Mouse (Mus musculus) spleen, adult 18-20 months (tissue): Measurements from ENCODE around the gene Tcf20.

Experiments
- DNase-seq, 2 experiments: peaks; one replicate each; pipeline ENCODE4 v3.0.0; 2022; ENCODE audit warnings: mixed read lengths in 2 of 2

Gene Tcf20

DNA sequence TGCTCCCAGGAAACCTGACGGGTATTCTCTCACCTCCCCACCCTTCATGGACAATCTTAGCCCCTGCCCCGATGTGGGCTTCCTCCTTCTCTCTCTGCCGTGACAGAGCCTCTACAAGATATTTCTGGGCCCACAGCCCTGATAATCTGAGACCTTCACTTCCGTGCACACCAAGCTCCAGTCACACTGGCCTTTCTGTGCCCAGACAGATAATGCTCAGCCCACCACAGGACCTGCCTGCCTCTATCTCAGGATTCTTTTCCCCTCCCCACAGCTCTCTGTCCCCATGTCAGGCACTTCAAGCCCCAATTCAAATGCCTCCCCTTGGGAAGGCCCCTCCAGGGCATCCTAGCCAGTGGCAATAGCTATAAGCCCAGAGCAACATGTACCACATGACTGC, 31.0 kb downstream of the Tcf20 start:
- DNase-seq, result no peak

DNA sequence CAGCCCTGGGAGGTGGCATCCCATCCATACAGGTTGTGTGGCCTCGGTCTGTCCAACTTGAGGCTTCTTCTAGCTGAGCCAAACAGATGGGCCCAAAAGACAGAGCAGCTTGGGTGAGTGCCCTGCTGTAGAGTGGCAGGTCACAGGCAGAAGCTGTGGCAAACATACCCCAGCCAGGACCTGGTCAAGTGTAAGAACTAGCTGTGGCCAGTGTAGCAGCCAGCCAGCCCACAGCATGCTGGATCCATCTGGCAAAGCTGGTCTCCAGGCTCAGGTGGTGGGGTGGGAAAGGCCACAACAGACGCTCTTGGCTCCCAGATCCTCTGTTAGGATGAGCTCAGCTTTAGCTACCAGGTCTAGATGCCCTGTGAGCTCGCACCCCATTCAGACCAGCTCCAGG, 31.4 kb downstream of the Tcf20 start:
- DNase-seq, result no peak

DNA sequence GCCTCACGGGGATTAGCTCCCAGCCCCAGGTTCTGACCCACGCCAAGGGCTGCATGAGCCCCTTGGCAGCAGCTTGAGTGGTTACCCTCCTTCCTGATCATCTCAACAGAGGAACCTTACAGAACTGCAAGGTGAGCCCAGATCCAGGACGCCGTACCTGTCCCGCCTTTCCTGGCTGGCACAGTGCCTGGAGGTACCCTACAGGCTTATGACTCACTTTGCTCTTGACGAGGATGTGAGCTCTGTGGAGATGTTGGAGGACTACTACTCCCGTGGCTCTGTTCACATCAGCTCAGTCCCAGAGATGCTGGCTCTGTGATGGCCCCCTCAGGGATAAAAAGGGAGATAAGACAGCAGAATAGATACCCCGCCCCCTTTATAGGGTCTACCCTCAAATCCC, 32.4 kb downstream of the Tcf20 start:
- no peak for DNase-seq

DNA sequence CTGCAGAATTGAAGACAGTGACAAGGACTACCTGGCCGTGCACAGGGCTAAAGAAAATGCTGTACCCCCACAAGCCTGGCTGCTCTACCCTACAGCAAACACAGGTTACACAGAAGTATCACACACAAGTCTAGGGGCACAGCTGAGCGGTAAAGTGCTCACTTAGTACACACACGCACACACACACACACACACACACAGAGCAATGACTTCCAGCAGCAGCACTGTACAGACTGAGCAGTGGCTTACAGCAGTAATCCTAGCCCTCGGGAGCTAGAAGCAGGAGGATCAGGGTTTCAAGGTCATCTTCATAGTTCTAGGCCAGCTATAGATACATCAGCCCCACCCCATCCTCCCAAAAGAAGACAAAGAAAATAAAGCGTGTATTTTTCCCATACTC, 33.6 kb downstream of the Tcf20 start:
- DNase-seq, result no peak

DNA sequence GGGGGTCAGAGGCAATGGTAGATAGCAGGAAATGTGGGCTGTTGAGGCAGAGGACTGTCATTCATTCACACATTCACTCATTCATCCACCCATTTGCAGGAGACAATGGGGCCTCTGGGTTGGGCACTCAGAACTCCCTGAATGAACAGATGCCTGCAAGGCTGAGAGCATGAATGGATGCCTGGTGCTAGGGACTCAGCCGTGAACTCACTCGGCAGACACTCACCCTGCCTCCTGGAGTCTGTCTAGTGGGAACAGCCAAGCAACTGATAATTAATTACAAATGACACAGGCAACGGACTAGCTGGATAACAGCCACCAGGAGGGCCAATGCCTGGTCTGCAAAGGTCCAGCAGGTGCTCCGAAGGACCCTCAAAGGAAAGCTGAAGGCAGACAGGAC, 34.6 kb downstream of the Tcf20 start:
- DNase-seq, result no peak

DNA sequence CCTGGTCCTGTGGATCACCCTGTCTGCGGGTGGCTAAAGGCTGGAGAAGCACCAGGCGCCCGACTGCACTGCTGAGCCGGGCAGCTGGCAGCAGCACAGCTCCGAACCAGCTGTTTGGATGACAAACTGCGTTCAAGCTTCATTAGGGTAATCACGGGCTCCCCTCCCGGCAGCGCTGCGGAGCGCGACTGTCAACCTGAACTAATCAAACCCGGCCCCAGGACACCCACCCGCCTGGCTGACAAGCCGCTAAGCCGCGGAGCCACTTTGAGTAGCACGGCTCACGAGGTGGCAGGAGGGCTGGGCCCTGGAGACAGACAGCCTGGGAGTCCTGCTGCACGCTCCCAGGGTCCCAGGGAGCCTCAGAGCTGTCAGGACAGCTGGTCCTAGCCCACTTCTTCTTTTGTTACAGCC, 35.4 kb downstream of the Tcf20 start:
- DNase-seq, result no peak

DNA sequence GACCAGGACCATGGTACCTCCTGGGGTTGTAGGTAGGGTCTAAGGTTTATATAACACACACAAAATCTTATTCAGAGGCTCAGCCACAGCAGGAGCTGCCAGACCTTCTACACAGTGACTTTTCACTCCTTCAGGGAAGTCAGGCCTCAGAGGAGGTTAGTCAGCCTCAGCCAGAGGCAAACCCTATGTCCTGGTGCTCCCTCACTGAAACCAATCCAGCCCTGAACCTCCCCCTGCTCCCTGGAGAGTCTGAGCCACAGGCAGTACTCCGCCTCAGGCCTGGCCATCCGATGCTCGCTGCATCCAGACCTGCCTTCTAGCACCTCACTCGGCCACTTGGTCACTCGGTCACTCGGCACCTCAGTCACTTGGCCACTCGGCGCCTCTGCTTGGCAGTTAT, 37.4 kb downstream of the Tcf20 start:
- no peak for DNase-seq

DNA sequence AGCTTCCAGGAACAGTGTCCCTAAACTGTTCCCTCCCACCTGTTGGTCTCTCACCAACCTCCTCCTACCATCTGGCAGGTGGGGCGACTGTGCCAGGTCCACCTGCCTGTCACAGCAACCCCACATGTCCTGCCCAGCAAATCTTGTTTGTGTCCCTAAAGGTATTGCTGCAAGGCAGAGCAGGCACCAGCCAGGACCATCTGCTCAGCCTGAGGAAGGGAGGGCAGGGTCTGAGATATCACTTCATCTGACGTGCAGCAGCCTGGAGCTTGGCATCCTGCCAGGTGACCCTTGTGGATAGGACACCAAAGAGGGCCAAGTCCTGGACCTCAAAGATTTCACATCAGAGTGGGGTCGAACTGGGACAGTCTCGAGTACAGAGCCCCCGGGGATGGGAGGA, 40.2 kb downstream of the Tcf20 start:
- DNase-seq, result no peak

DNA sequence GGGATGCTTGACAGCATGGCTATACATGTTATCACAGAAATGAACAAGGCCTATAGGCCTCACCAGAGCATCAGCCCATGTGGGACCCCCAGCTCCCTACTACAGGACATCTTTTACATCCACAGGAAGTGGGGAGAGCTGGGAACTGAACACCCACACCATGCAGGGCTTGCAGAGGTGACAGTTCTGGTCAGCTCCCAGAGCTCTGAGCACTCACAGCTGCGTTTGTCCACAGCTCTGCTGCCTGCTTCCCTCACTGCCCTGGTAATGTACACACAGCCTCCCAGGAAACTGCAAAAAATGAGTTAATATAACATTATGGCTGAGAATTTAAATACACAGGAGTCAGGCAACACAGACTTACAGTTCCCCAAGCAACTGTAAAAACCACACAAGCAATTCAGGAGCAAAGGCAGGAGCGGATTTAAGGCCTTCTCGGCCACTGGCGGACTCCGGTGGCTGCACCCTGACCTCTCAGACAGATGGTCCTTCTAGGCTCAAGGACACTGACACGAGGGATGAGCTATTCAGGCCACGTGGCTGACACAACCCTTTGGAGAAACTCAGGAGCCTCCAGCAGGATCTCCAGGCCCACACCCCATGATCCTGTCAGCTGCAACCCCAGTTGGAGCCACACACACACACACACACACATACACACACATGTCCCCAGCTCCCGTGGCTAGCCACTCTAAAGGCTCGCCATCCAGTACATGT, 43.0 kb downstream of the Tcf20 start:
- no peak for DNase-seq

DNA sequence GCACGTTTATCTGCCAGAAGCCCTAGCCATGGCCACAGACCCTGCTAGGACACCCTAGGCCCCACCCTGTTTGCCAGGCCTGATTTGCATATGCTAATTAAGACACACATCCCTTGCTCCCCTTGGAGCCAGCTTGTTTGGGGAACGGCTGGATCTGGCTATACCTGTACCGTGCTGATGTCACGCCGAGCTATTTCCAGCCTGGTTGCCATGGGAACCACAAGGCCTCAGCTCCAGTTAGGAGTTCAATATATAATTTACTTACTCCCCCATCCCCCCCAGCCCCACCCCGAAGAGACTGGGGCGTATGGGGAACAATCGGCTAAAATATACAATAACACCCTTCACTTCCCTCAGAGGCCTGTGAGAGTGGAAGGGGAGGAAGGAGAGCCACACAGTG, 45.9 kb downstream of the Tcf20 start:
- no peak for DNase-seq

DNA sequence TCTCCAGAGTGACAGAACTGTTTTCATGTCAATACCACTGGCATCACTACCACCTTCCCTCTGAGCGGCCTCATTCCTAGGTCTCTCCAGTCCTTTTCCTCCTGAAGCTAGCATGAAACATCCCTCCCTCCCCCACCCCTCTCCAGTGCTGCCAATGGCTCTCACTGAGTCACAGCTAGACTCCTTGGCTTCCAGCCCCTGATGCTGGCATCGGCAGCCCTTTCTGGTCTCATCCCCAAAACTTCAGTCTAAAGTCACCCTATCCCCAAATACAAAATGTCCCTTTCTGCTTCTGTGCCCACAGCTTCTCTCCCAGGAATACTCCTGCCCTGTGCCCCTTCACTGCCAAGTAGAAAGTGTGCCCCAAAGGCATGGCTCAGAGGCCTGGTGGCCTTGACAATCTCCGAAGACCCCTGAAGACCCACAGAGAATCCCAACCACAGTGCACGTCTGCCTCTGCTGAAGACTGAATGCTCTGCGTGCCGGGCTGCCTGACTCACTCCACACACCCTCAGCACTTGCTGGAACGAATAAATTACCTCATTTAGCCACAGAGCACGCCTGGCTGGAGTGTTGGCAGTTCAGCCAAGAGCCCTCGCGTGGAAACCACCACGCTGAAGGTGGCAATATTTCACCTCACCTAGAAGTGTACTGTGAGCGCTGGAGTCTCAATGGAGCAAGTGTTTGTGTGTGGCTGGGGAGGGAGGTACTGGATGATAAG, 47.0 kb downstream of the Tcf20 start:
- DNase-seq, result no peak

DNA sequence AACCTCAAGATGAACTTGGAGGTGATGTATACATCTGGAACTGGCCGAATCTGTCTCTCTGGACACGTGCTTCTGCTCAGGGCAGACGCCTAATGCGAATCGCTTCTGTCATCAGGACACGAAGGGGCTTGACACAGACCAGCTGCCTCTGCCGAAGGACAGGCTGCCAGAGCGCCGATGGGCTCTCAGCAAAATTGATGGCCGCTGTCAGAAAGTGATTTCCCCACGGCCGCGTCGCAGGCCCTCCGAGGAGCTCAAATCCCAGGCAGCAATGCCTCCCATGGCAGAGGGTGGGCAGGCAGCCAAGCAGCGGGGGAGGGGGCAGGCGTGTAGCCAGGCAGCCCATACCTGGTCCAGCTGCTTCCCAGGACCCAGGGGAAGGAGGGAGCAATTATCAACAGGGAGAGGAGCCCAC, 49.5 kb downstream of the Tcf20 start:
- DNase-seq, result no peak

DNA sequence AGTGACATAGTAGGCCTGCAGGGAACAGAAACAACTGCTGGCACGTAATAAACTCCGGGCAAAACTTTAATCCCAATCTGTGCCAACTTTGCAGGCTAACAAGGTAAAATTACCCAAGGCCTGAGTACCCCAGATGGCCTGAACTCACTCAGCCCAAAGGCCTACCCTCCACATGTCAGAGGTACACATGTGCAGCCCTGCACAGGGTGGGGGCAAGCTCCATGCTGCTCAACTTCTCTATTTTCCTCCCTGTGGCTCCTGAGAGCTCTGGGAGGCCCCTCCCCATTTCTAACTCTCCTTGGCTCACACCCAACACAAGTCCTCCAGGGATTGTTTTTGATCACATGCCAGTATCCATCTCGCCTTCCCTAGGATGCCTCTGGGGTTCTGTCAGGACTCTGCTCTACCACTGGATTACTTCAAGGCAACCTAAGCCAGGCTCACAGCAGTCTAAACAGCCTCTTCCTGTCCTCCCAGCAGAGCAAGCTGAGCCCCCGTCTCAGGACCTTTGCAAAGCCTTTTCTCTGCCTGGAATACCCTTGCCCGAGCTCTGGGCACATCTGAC, 50.2 kb downstream of the Tcf20 start:
- DNase-seq, result no peak

DNA sequence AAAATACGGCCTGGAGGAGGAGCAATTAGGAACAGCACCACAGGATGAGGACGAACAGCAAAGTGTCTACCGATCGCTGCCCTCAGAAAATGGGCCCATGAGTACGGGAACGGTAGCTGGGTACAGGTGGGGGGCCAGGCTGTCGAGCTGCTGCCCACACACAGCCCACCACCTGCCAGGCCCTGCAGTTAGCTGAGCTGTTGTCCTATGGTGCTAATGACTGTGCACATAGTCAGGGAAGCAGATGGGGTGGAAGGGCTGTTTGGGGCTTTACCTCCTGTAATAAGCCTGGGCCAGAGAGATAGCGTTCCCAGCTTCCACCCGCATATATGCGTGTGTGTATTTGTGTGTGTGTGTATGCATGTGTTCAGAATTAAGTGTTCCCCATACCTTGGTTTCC, 52.7 kb downstream of the Tcf20 start:
- DNase-seq, result no peak

DNA sequence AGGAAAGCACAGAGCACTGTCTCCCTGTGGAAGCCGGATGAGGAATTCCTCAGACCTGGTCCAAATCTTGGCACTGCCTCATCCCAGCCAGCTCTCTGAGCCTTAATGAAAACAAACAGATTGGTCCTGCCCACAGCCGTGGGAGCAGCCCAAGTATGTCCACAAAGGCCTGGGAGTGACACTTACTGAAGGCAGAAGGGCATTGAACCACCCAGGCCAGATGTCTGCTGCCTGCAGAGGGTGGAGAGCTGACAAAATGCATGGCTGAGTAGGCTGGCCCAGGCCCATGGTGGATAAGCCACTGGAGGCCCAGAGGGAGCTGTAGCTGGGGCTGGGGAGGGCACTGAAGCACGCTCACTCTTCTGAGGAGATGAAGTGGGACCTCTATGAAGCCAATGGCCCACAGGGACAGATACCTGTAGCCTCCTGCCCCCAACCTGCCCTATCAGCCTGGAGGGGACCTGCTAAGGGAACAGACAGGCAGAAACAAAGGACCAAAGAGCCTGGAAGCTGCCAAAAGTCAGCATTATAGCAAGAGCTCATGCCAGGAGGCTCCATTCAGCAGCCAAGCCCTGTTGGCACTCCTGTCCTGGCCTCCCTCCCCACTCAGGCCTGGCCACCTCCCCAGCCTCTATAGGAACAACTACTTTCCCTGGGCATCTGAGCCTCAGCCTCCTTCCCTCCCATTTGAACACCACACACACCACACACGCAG, 54.6 kb downstream of the Tcf20 start:
- no peak for DNase-seq

DNA sequence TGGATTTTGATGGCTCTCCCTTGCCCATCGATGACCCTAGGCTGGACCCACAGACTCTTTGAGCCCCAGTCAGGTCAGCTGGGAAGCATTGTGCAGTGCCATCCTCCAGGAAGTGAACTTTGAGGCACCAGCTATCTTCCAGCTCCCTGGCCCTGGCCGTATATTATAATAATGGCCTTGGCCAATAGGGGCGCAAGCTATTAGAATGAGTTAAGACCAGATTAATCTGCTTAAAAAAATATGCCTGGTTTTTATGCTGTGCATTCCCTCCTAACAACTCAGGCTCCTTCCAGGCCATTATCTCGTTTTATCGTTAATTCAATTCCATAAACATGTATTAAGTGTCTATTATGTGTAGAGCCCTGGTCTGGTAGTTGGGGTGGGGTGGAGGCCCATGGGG, 56.2 kb downstream of the Tcf20 start:
- DNase-seq, result no peak

DNA sequence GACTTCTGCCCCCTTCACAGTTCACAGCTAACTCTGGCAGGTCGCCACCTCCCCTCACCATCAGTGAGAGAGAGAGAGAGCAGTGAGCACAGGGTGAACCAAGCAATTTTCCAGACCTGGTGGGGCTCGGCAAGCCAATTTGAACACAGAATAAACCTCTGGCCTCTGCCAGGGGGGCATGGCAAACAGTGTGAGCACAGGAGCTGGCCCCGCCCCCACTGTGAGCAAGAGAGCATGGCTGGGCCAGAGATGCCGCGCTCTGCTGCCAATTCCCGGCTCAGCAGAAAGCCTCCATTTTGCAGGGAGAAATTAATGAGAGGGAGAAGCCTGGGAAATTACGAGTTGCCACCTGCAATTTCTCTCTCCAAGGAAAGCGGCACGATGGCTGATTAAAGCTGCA, 58.1 kb downstream of the Tcf20 start:
- no peak for DNase-seq

DNA sequence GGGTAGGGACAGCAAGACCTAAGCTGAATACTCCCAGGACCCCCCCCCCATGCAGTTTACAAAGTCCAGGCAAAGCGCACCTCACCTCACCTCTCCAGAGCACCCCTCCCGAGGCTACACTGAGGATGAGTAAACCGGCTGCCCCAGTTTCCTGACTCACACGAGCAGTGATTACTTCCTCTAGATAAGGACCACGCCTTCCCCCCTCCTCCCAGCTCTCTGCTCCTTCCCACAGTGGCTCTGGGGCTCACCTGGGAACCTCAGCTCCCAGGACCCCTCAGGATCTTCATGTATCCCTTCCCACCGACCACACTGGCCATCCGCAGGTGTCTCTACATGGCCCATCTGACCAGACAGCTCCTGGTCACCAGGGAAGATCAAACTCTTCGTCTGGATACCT, 58.8 kb downstream of the Tcf20 start:
- DNase-seq, result no peak

DNA sequence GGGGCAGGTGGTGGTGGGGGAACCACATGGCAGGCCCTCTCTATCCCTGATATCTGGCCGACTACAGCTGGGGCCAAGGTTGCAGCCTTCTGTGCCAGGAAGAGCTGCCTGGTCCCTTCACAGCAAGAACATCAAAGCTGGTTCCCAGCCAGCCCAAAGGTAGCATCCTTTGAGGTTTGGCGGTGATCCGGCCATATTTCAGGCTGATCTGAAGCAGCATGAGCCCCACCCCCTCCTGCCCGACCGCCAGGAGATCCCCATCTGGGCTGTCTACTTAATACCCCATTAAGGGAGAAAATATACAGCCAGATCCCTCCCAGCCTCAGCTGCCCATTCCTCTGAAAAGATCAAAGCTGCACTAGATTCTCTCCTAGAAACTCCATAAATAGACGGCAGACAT, 59.6 kb downstream of the Tcf20 start:
- no peak for DNase-seq

DNA sequence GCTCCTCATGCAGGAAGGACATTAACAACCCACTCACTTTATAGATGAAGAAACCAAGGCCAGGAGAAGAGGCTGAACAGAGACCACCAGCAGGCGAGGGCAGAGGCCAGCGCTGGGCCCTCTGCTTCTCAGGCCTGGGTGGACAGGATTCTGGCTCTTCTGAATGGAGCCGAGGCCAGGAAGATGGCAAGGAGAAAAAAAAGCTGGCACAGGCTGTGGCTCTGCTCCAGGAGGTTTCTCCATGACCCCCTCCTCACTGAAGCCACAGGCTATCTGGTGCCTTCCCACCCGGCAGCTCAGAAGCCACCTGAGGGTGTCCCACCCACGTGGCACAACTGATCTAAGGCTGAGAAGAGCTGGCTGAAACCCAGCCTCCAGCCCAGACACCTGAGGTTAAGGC, 60.6 kb downstream of the Tcf20 start:
- no peak for DNase-seq

DNA sequence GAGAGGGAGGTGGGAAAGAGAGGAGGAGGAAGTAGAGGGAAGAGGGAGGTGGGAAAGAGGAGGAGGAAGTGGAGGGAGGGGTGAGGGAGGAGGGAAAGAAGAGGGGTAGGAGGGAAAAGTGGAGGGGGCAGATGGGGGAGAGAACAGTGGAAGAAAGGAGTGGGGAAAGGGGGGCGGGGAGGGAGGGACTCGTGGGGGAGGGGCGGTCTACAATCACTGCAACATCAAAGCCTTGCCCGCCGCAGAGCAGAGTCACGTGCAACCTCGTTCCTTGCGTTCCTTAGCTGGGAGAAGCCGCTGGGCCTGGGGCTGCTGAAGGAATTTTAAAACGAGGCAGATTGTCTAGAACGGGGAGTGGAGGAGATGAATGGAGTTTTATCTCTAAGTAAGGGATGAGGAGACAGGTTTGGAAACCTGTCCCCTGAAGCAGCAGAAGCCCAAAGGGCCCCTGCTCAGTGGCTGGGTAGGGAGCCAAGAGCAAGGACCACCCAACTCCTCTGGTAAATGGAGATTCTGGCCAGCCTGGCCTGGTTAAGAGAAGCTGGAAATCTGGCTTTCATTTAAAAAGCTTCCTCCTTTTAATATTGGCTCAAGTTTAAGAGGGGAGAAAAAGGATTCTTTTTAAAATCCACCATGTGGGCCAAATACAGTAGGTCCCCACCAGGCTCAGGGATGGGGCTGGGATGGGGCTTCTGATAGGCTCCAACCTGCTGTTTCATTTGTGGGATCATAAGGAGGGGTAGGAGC, 62.8 kb downstream of the Tcf20 start:
- DNase-seq, result no peak

DNA sequence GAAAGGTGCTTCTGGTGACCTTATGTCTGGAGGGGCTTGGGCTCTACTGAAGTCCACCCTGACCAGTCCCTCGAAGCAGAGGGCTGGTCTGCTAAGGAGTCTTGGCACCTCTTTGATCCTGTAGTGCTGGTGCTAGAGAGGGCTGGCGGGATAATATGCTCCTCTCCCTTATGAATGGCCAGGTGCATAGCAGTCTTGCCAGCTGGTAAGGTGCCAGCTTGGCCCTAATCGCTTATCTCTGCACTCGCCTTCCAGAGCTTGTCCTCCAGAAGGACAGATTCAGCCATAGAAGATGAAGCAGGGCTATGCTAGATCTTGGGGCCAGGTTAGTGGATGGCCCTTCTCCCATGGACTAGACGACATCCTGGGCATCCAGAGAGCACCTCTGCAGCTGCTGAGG, 64.1 kb downstream of the Tcf20 start:
- DNase-seq, result no peak

DNA sequence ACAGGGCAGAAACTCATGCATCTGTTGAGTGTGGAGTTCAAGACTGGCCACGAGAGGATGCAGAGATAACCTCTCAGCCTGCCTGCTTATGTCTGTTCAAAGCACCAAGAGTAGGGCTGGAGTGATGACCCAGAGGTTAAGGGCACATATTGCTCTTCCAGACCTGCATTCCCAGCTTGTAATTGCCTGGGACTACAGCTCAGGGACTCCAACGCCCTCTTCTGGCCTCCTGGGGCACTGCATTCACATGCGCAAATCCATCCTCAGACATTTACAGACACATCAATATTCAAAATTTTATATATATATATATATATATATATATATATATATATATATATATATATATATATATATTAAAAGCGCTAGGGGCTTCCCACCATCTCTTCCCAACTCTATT, 64.9 kb downstream of the Tcf20 start:
- no peak for DNase-seq
